Mouse (Mus musculus) liver, postnatal 0 days (tissue): ENCODE measurements at regions not wholly inside any gene's neighbourhood (a gene's known extent, or its start where the extent isn't known, plus 50 kb on each side); places are given as distances from the start of the nearest gene placed in this dataset.

Experiments
- ATAC-seq: fragments of 200-750 bp; cut with Nextera tagmentation; 2 replicates; pipeline ENCODE4 v1.8.0; 2017; ENCODE audit warnings: mild to moderate bottlenecking, moderate library complexity
- DNase-seq: peaks from one replicate; pipeline ENCODE4 v3.0.0-alpha.2; 2016
- H3K27ac ChIP-seq: fragments of 300-500 bp; sonication (generic); 2 replicates; pipeline ENCODE4 v1.5.1; 2014; ENCODE audit warnings: antibody characterized with exemption, moderate library complexity, mild to moderate bottlenecking, low read depth
- H3K27me3 ChIP-seq: fragments of 300-500 bp; sonication (generic); 2 replicates; pipeline ENCODE4 v1.6.1; 2014; ENCODE audit warnings: low read length, control low read depth, mixed read lengths; ENCODE audit not compliant: insufficient read depth
- H3K36me3 ChIP-seq: fragments of 300-500 bp; sonication (generic); replicated peaks from 2 replicates; pipeline ENCODE4 v1.6.1; 2014; ENCODE audit warnings: mild to moderate bottlenecking, control low read depth, low read length, moderate library complexity, mixed read lengths; ENCODE audit not compliant: insufficient read depth
- H3K4me1 ChIP-seq: fragments of 300-500 bp; sonication (generic); 2 replicates; pipeline ENCODE4 v1.6.1; 2014; ENCODE audit warnings: antibody characterized with exemption, mild to moderate bottlenecking, control low read depth; ENCODE audit not compliant: insufficient read depth
- H3K4me2 ChIP-seq: fragments of 300-500 bp; sonication (generic); 2 replicates; pipeline ENCODE4 v1.6.1; 2014; ENCODE audit warnings: low read depth, mild to moderate bottlenecking, low read length, moderate library complexity, mixed read lengths
- H3K4me3 ChIP-seq: fragments of 300-500 bp; sonication (generic); 2 replicates; pipeline ENCODE4 v1.5.1; 2014; ENCODE audit warnings: low read depth, low read length
- H3K9ac ChIP-seq: fragments of 300-500 bp; sonication (generic); replicated peaks from 2 replicates; pipeline ENCODE4 v1.6.1; 2014; ENCODE audit warnings: mild to moderate bottlenecking, moderate library complexity
- H3K9me3 ChIP-seq: fragments of 300-500 bp; sonication (generic); 2 replicates; pipeline ENCODE4 v1.6.1; 2016; ENCODE audit warnings: mild to moderate bottlenecking, control low read depth, low read length, mixed read lengths
- CTCF ChIP-seq: sonication (generic); IDR thresholded peaks from 2 replicates; pipeline ENCODE4 v1.5.1; 2016; ENCODE audit warnings: antibody characterized with exemption, low read depth
- EP300 ChIP-seq: IDR thresholded peaks from 2 replicates; pipeline ENCODE4 v1.6.1; 2016; ENCODE audit warnings: antibody characterized with exemption, low read depth, mild to moderate bottlenecking
- WGBS: fragments of 180-500 bp; shearing (Covaris S2); extraction: QIAGEN DNeasy Blood & Tissue Kit; methylation state at CpG from one replicate; pipeline ENCODE4 v1.1.7; 2014; ENCODE audit not compliant: insufficient replicate concordance; 5-methylcytosine and 5-hydroxymethylcytosine counted together

DNA sequence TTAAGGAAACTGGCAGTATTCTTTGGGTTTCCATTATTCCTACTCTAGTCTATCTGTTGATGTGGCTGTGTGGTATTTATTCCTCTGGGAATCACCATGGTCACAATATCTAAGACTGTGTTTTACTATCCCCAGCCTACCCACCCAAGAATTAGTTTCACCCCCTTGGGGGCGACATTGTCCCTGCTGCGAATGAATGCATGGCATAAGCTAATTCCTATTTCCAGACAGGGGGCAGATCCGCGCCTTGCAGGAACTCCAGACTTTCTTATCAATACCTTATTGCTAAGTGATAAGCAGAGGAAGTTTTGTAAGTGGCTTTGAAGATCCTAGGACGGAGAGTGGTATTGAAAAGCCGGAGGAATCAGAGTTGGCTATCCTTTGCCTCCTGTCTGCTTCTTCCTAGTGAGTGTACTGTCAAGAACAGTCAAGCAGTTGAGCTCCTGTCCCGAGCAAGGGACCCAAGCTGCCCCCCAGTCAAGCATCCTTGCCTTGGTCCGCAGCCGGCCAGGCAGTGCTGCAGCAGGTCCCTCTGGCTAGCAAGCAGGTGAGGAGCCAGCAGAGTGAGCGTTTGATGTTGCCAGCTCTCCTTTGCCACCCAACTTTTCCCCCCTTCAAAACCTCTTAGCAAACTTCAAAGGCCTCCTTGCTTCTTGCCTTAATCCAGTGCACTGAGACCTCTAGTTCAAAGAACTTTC is 469.3 kb downstream of the Tmem182 start:
- Histone ChIP-seq H3K9me3 (no peaks in the 10 kb centered on the region), H3K27ac (no peak overlapping the region), H3K4me3 (no peak overlapping the region), H3K36me3 (no peaks in the 10 kb centered on the region), H3K4me1 (no peaks in the 10 kb centered on the region), H3K4me2 (no peak overlapping the region), H3K9ac (no peak overlapping the region), H3K27me3 (no peaks in the 10 kb centered on the region)
- WGBS, result 16% methylated on average over 10 of the region's 10 CpGs
- DNase-seq, result no peak
- no peak for ATAC-seq
- TF ChIP-seq EP300 (no peak), CTCF (peak; percentile 46)

DNA sequence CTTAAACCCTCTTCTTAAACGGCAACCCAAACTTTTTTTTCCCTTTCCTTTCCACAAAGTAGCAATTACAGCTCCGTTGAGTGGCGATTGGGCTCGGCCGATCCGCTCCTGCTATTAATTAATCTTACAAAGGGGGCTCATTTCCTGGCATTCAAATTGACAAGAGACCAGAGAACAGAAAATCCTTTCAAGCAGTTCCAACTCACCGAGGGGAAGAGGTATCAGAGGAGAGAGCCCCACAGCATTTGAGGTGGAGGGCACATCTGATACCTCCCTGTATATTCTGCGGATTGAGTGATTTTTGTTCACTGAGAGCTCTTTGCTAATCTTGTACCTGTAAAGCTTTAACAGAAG is 469.8 kb downstream of the Tmem182 start:
- 21% methylated on average over 8 of the region's 8 CpGs for WGBS
- Histone ChIP-seq H3K4me2 (no peak overlapping the region), H3K27me3 (no peaks in the 10 kb centered on the region), H3K36me3 (no peaks in the 10 kb centered on the region), H3K4me1 (no peaks in the 10 kb centered on the region), H3K9me3 (no peaks in the 10 kb centered on the region), H3K27ac (no peak overlapping the region), H3K4me3 (no peak overlapping the region), H3K9ac (no peak overlapping the region)
- TF ChIP-seq CTCF (no peak), EP300 (no peak)
- ATAC-seq, result no peak
- DNase-seq, result no peak

DNA sequence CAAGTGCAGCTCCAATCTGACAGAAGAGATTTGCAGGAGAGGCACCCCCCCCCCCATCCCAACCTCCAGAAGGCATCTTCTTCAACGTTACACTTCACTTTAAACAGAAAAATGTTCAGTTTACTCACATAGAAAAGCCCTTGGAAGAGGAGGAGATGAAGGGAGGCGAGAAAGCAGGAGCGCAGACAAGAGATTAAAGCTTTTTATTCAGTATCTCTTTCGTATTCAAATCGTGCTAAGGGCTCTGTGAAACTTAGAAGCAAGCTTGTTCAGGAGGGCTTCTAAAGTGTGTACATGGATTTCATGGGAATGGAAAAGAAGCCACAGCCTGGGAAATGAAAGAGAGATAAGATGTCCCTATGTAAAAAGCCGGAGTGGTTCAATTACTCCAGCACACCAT is 470.2 kb downstream of the Tmem182 start:
- no peaks in the 10 kb centered on the region for H3K4me1 ChIP-seq
- TF ChIP-seq CTCF, result no peak
- no peak for TF ChIP-seq EP300
- WGBS, result 39% methylated on average over 6 of the region's 6 CpGs
- H3K36me3 ChIP-seq, result no peaks in the 10 kb centered on the region
- no peaks in the 10 kb centered on the region for H3K27me3 ChIP-seq
- no peak overlapping the region for H3K4me2 ChIP-seq
- H3K4me3 ChIP-seq, result no peak overlapping the region
- no peak overlapping the region for H3K9ac ChIP-seq
- ATAC-seq (no peak), DNase-seq (no peak)
- H3K9me3 ChIP-seq, result no peaks in the 10 kb centered on the region
- no peak overlapping the region for H3K27ac ChIP-seq

DNA sequence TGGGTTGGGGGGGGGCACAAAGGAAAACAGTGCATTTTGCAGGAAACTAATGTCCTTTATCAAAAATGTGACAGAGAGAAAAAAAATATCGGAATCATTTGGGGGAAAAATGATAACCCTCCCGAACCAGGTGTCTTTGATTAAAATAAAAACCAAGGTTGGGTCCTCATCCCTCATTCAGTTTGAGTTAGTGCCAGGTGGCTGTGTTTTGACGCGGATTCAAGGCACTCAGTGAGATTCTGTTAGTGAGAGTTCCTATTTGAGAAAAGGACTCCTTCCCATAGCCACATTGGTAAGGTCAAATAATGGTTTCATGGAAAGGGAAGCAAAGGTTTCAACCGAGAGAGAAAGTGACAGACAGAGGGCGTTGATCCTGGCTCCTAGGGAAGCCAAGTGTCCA is 470.9 kb downstream of the Tmem182 start:
- H3K36me3 ChIP-seq, result no peaks in the 10 kb centered on the region
- H3K9ac ChIP-seq, result no peak overlapping the region
- no peaks in the 10 kb centered on the region for H3K27me3 ChIP-seq
- 50% methylated on average over 6 of the region's 6 CpGs for WGBS
- no peaks in the 10 kb centered on the region for H3K9me3 ChIP-seq
- no peak overlapping the region for H3K4me2 ChIP-seq
- TF ChIP-seq EP300 (no peak), CTCF (no peak)
- H3K4me1 ChIP-seq, result no peaks in the 10 kb centered on the region
- H3K27ac ChIP-seq, result no peak overlapping the region
- DNase-seq, result no peak
- no peak overlapping the region for H3K4me3 ChIP-seq
- ATAC-seq, result no peak

DNA sequence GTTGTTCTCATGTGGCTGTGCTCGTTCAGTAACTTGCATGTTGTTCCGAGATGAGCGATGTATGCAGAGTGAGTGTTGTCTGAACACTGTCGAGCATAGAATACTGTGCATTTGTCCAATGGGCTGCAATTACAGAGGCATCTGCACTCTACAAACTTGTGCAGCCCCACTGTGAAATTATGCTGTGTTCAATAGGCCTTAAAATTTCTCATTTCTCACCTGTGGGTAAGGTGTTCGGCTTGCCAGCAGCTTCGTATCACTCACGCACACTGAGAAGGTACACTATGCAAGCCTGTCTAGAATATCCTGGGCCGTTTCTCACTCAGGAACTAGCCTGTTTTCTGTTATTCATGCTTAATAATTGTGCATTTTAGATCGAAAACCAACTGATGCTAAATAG is 479.8 kb downstream of the Tmem182 start:
- no peak overlapping the region for H3K4me3 ChIP-seq
- no peak overlapping the region for H3K4me2 ChIP-seq
- 81% methylated on average over 9 of the region's 9 CpGs for WGBS
- DNase-seq (no peak), ATAC-seq (no peak)
- H3K9me3 ChIP-seq, result no peaks in the 10 kb centered on the region
- TF ChIP-seq CTCF, result no peak
- no peak for TF ChIP-seq EP300
- no peak overlapping the region for H3K9ac ChIP-seq
- no peaks in the 10 kb centered on the region for H3K27me3 ChIP-seq
- H3K4me1 ChIP-seq, result no peaks in the 10 kb centered on the region
- H3K36me3 ChIP-seq, result no peaks in the 10 kb centered on the region
- H3K27ac ChIP-seq, result no peak overlapping the region

DNA sequence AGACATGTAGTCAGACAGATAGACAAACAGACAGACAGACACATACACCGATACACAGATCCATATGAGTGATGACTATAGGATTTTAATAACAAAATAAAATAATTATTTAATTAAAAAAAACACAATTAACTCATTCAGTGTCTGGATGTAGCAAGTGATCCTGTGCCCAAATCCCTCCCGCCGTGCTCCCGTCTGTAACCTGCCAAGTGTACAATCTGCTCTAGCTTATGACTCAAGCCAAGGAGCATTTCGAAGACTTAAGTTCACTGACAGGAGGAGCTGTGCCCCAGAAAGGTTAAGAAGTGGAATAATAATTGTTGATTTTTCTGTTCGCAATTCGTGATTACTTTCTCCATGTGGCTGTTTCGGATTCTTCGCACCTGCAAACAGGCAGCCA is 480.8 kb downstream of the Tmem182 start:
- Histone ChIP-seq H3K4me1 (no peaks in the 10 kb centered on the region), H3K9me3 (no peaks in the 10 kb centered on the region), H3K36me3 (no peaks in the 10 kb centered on the region), H3K27ac (no peak overlapping the region), H3K9ac (no peak overlapping the region), H3K27me3 (no peaks in the 10 kb centered on the region), H3K4me2 (no peak overlapping the region), H3K4me3 (no peak overlapping the region)
- DNase-seq (no peak), ATAC-seq (no peak)
- 86% methylated on average over 9 of the region's 9 CpGs for WGBS
- TF ChIP-seq EP300 (no peak), CTCF (no peak)
